Mouse (Mus musculus) embryonic fibroblast, embryonic 13.5 days (primary cell): ENCODE measurements at regions not wholly inside any gene's neighbourhood (a gene's known extent, or its start where the extent isn't known, plus 50 kb on each side); places are given as distances from the start of the nearest gene placed in this dataset.

Experiments used
- CTCF ChIP-seq: IDR thresholded peaks from 2 replicates; pipeline ENCODE4 v1.5.1; 2011; ENCODE audit warnings: mild to moderate bottlenecking, control low read depth, low read length, moderate library complexity, borderline replicate concordance; ENCODE audit not compliant: insufficient read depth
- POLR2A ChIP-seq: IDR thresholded peaks from 2 replicates; pipeline ENCODE4 v1.6.1; 2011; ENCODE audit warnings: low read depth, mild to moderate bottlenecking, control low read depth, low read length, moderate library complexity

DNA sequence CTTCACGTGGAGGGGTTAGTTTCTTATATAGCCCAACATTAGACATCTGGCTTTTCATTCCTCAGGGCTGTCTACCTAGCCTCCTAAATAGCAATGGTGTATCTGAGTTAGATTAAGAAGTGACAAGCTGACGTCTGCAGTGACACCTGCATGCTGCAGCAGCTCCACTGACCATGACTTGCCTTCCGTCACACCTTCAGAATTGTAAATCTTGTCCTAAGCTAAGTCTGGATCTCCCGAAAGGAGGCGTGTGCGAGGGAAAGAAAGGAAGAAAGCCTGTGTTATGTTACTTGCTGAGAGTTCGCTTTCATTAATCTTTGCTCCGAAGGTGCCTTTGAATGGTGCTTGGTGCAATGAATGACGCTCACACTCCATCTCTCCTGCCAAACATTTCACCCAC is 151.4 kb upstream of the Spats2l start:
- TF ChIP-seq POLR2A = no peak
- TF ChIP-seq CTCF = no peak
